Mouse (Mus musculus) MEL (cell line): Measurements from ENCODE around the gene Sbno2. TPM values are rescaled to one million over a fixed set of nuclear protein-coding genes. Genes with fewer than 3 reads are reported as not detected.
A peak's percentile ranks its signal among the peaks of the same experiment; 100 is the strongest.

Source experiments
- DNase-seq: peaks from one replicate; pipeline ENCODE4 v3.0.0; 2011; ENCODE audit warnings: low read depth, low spot score
- H3K27ac ChIP-seq: 2 replicates; pipeline ENCODE4 v1.5.1; 2012; ENCODE audit warnings: low read depth, mild to moderate bottlenecking, control low read depth, low read length, moderate library complexity; ENCODE audit not compliant: control insufficient read depth
- H3K27me3 ChIP-seq, 2 experiments: fragments of 150-350 bp in 1 of 2; sonication (generic) in 1 of 2; 2 replicates each; pipeline ENCODE4 v1.6.1; 2012; ENCODE audit warnings: low read length in 2 of 2, mild to moderate bottlenecking in 2 of 2, improper control_type of control experiment in 1 of 2, moderate library complexity in 1 of 2; ENCODE audit not compliant: insufficient read depth in 2 of 2, control insufficient read depth in 1 of 2
- H3K36me3 ChIP-seq, 2 experiments: 2 replicates each; pipeline ENCODE4 v1.6.1; 2012 to 2014; ENCODE audit warnings: low read length in 2 of 2, improper control_type of control experiment in 1 of 2, inconsistent platforms in 1 of 2, mild to moderate bottlenecking in 1 of 2; ENCODE audit not compliant: insufficient read depth in 2 of 2, control insufficient read depth in 1 of 2
- H3K4me1 ChIP-seq, 2 experiments: fragments of 150-350 bp in 1 of 2; sonication (generic) in 1 of 2; 2 replicates each; pipeline ENCODE4 v1.6.1; 2012; ENCODE audit warnings: low read length in 2 of 2, improper control_type of control experiment in 1 of 2, mild to moderate bottlenecking in 1 of 2; ENCODE audit not compliant: insufficient read depth in 2 of 2, control insufficient read depth in 1 of 2
- H3K4me3 ChIP-seq, 2 experiments: fragments of 150-350 bp in 1 of 2; sonication (generic) in 1 of 2; 2 replicates each; pipeline ENCODE4 v1.5.1; 2012; ENCODE audit warnings: low read depth in 2 of 2, low read length in 2 of 2, mild to moderate bottlenecking in 2 of 2, moderate library complexity in 2 of 2, control low read depth in 1 of 2, improper control_type of control experiment in 1 of 2; ENCODE audit not compliant: control insufficient read depth in 1 of 2, insufficient read depth in 1 of 2
- H3K79me2 ChIP-seq: 2 replicates; pipeline ENCODE4 v1.6.1; 2012; ENCODE audit warnings: mild to moderate bottlenecking, low read length, moderate library complexity; ENCODE audit not compliant: control insufficient read depth, poor library complexity, insufficient read depth
- H3K9ac ChIP-seq: 2 replicates; pipeline ENCODE4 v1.6.1; 2012; ENCODE audit warnings: low read depth, mild to moderate bottlenecking, control low read depth, low read length, moderate library complexity; ENCODE audit not compliant: control insufficient read depth, poor library complexity, severe bottlenecking
- H3K9me3 ChIP-seq: fragments of 150-350 bp; sonication (generic); replicated peaks from 2 replicates; pipeline ENCODE4 v1.6.1; 2012; ENCODE audit warnings: mild to moderate bottlenecking, low read length, improper control_type of control experiment, moderate library complexity; ENCODE audit not compliant: insufficient read depth
- CHD1 ChIP-seq: IDR thresholded peaks from 2 replicates; pipeline ENCODE4 v1.6.1; 2012; ENCODE audit warnings: low read depth, mild to moderate bottlenecking, inconsistent platforms, low read length, improper control_type of control experiment
- CTCF ChIP-seq, 3 experiments: IDR thresholded peaks in 2 of 3; conservative IDR thresholded peaks in 1 of 3; 2 replicates each; pipeline ENCODE4 v1.5.1; 2011 to 2012; ENCODE audit warnings: low read length in 3 of 3, low read depth in 2 of 3, mild to moderate bottlenecking in 2 of 3, improper control_type of control experiment in 1 of 3, inconsistent platforms in 1 of 3, mixed read lengths in 1 of 3, moderate library complexity in 1 of 3; ENCODE audit not compliant: control insufficient read depth in 1 of 3, insufficient read depth in 1 of 3, poor library complexity in 1 of 3, severe bottlenecking in 1 of 3
- EP300 ChIP-seq, 2 experiments: IDR thresholded peaks; 2 replicates each; pipeline ENCODE4 v1.6.1; 2011; ENCODE audit warnings: improper control_type of control experiment in 2 of 2, low read length in 2 of 2, low read depth in 1 of 2, mild to moderate bottlenecking in 1 of 2
- HCFC1 ChIP-seq: IDR thresholded peaks from 2 replicates; pipeline ENCODE4 v1.6.1; 2012; ENCODE audit warnings: low read depth, mild to moderate bottlenecking, inconsistent platforms, low read length, improper control_type of control experiment, moderate library complexity
- KAT2A ChIP-seq: conservative IDR thresholded peaks from 2 replicates; pipeline ENCODE4 v1.6.1; 2012; ENCODE audit warnings: low read depth, low read length, improper control_type of control experiment, inconsistent platforms
- MAX ChIP-seq: IDR thresholded peaks from 2 replicates; pipeline ENCODE4 v1.6.1; 2011; ENCODE audit warnings: low read length, improper control_type of control experiment
- MAZ ChIP-seq: IDR thresholded peaks from 2 replicates; pipeline ENCODE4 v1.6.1; 2012; ENCODE audit warnings: low read depth, mild to moderate bottlenecking, inconsistent platforms, low read length, improper control_type of control experiment
- MXI1 ChIP-seq: IDR thresholded peaks from 2 replicates; pipeline ENCODE4 v1.6.1; 2011; ENCODE audit warnings: mild to moderate bottlenecking, low read depth, low read length, improper control_type of control experiment
- MYC ChIP-seq: IDR thresholded peaks from 2 replicates; pipeline ENCODE4 v1.6.1; 2011; ENCODE audit warnings: low read depth, mild to moderate bottlenecking, low read length, improper control_type of control experiment, moderate library complexity
- NELFE ChIP-seq: IDR thresholded peaks from 2 replicates; pipeline ENCODE4 v1.6.1; 2011; ENCODE audit warnings: low read depth, low read length, improper control_type of control experiment
- NRF1 ChIP-seq: IDR thresholded peaks from 2 replicates; pipeline ENCODE4 v1.6.1; 2014; ENCODE audit warnings: low read depth, mild to moderate bottlenecking, inconsistent platforms, low read length, improper control_type of control experiment, moderate library complexity; ENCODE audit not compliant: poor library complexity, insufficient read depth, severe bottlenecking
- RAD21 ChIP-seq: IDR thresholded peaks from 2 replicates; pipeline ENCODE4 v1.6.1; 2011; ENCODE audit warnings: mild to moderate bottlenecking, low read depth, low read length, improper control_type of control experiment
- SIN3A ChIP-seq: IDR thresholded peaks from 2 replicates; pipeline ENCODE4 v1.6.1; 2012; ENCODE audit warnings: low read length, improper control_type of control experiment, inconsistent platforms
- SMC3 ChIP-seq: IDR thresholded peaks from 2 replicates; pipeline ENCODE4 v1.6.1; 2011; ENCODE audit warnings: low read depth, low read length, improper control_type of control experiment
- TBP ChIP-seq: IDR thresholded peaks from 2 replicates; pipeline ENCODE4 v1.8.0; 2011; ENCODE audit warnings: low read depth, low read length, improper control_type of control experiment
- TCF12 ChIP-seq: IDR thresholded peaks from 2 replicates; pipeline ENCODE4 v1.6.1; 2014; ENCODE audit warnings: low read depth, mild to moderate bottlenecking, inconsistent platforms, low read length, improper control_type of control experiment, moderate library complexity
- ZC3H11A ChIP-seq: IDR thresholded peaks from 2 replicates; pipeline ENCODE4 v1.6.1; 2012; ENCODE audit warnings: low read depth, mild to moderate bottlenecking, inconsistent platforms, low read length, improper control_type of control experiment
- polyA plus RNA-seq, 2 experiments: library from polyadenylated mRNA; stranded (reverse) in 1 of 2; unstranded in 1 of 2; fragments of >175 nt in 1 of 2; fragments of >200 nt in 1 of 2; gene quantifications; 2 replicates each; pipeline versions ENCODE4 v1.2.1 to v1.2.4; 2012; ENCODE audit warnings: low replicate concordance in 2 of 2, low read depth in 1 of 2; ENCODE audit not compliant: insufficient read length in 2 of 2, insufficient read depth in 1 of 2, missing spikeins in 1 of 2
- total RNA-seq: library from RNA; depleted of rRNA; stranded (reverse); fragments of 300-350 nt; gene quantifications from 2 replicates; pipeline ENCODE4 v1.2.3, GENCODE M21; 2012

The Sbno2 gene
- total and polyA plus RNA-seq, 3 experiments = 15.8 to 29.0 TPM; not detected in 1

DNA sequence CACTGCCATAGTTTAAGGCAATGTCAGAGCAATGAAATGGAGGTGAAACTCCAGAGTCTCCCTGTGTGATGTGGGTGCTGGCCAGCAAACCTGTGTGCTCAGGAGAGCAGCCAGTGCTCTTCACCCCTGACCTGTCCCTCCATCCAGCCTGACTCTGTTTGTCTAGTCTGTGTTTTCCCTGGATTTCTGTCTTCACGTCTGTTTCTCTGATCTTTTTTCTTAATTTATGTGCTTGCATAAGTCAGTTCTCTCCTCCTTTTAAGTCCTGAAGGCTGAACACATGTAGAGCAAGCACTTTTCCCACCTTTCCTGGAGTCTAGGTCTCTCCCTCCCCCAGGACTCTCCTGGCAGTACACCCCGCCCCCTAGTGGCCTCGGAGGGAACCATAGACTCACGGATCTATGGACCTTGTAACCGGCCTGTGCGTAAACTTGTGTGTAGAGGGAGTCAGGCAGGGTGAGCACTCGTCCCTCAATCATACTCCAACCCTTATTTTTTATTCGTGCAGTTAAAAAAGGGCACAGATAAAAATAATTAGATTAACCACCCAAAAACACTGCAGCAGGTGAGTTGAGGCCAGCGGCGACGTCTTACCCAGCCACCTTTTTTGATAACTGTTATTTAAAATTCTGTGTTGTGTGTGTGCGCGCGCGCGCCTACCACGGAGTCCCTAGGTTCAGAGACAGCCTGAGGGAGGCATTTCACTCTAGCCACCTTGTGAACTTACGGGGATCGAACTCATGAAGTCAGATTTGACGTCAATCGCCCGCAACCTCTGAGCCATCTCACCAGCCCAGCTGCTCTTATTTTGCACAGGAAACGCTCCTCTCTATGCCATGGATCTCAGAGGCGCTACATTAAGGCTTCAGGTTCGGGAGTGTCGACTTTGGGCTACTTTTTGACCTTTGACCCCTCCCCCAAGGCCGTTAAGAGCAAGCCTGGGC, 9.2 kb upstream of the Sbno2 start:
- peak overlapping the region; percentile 77 for H3K9ac ChIP-seq
- H3K36me3 ChIP-seq = peaks cover 0 to 20% of the 10 kb centered on the region in 2 experiments; a peak in 2 of 4 replicates
- H3K27ac ChIP-seq = peak overlapping the region; percentile 76
- no peaks in the 10 kb centered on the region for H3K27me3 ChIP-seq
- peak; percentile 92 for DNase-seq
- H3K4me3 ChIP-seq = peak overlapping the region; percentile 78 to 84
- TF ChIP-seq SIN3A (peak; percentile 56; the same call in 1 of the 2 replicates), TCF12 (no peak; the same call in 1 of the 2 replicates), NRF1 (no peak), MYC (0 out of 2 replicates have a peak, but pooled peaks have one; percentile 16), MXI1 (peak; percentile 19; the same call in 1 of the 2 replicates), MAZ (0 out of 2 replicates have a peak, but pooled peaks have one; percentile 58), CTCF (IDR thresholded peaks at IDR 0.05 in 2 of 3, conservative IDR thresholded peaks at IDR 0.05 in 1 of 3; ENCODE audit: control insufficient read depth in 1 of 3, insufficient read depth in 1 of 3, low read depth in 2 of 3, low read length in 3 of 3, poor library complexity in 1 of 3, severe bottlenecking in 1 of 3) (peak; percentile 88 to 95 (median 93)), RAD21 (peak; percentile 85), NELFE (no peak), HCFC1 (peak; percentile 51; the same call in 1 of the 2 replicates), SMC3 (peak; percentile 90), MAX (peak; percentile 24; the same call in 1 of the 2 replicates), CHD1 (no peak), ZC3H11A (peak; percentile 76)
- TF ChIP-seq, all 39 proteins: peak for 10
- Histone ChIP-seq H3K79me2 (peaks cover 45% of the 10 kb centered on the region), H3K9me3 (no peaks in the 10 kb centered on the region), H3K4me1 (peaks cover 0 to 22% of the 10 kb centered on the region in 2 experiments; a peak in 3 of 4 replicates)

DNA sequence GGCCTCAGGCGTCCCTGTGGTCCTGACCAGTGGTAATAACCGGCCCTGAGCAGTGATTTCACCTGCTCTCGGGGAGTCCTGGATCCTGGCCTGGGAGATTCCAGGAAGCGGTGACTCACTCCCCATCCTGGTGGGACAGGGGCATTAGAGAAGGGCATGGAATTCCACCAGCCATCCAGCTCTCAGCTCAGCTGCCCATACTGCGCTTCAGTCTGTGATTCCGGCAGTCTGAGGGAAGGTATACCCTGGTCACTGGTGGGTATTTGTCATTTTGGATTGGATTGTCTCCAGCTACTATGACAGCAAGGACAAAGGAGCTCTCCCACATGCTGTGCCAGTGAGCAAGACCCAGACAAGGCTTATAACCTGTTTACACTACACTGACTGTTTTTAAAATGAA, 2.3 kb upstream of the Sbno2 start:
- DNase-seq = no peak
- no peak overlapping the region for H3K4me3 ChIP-seq
- H3K9ac ChIP-seq = no peak overlapping the region
- H3K79me2 ChIP-seq = no peaks in the 10 kb centered on the region
- no peak overlapping the region for H3K27ac ChIP-seq
- no peaks in the 10 kb centered on the region for H3K9me3 ChIP-seq
- peaks cover 0 to 12% of the 10 kb centered on the region in 2 experiments; a peak in 2 of 4 replicates for H3K36me3 ChIP-seq
- TF ChIP-seq MAZ = no peak
- no peak for TF ChIP-seq MAX
- TF ChIP-seq MYC = no peak
- TF ChIP-seq RAD21 = no peak
- TF ChIP-seq NRF1 = no peak
- TF ChIP-seq EP300 (IDR thresholded peaks at IDR 0.05; ENCODE audit: low read depth in 1 of 2, low read length in 2 of 2) = no peak
- TF ChIP-seq TBP = no peak
- TF ChIP-seq SIN3A = no peak
- TF ChIP-seq KAT2A = no peak
- no peaks in the 10 kb centered on the region for H3K27me3 ChIP-seq
- H3K4me1 ChIP-seq = peaks cover 6 to 17% of the 10 kb centered on the region in 2 experiments
